ENCODE assay signal across 25 mouse cellular contexts in the genomic region with DNA sequence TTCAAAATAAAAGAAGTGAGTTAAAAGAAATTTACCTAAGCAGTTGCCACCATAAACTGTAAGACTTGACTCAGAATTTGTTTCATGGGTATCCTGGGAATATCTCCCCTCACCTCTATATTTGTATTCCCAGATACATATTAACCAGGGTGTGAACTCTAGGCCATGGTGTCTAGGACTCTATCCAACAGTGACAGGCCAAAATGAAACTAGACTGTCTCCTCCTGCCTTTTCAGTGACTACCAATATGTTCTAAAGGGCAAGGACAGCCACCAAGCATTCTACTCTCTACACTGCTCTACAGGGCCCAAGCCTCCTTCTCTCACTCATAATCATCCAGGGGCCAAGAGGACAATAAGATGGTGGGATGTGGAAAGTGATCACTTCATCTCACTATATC.
"Had no signal": no experiment of that assay in that cellular context is flagged by ENCODE, and none has a peak within 500 bp of the region (broad histone marks: within the 10 kb centered on the region; RNA-seq: fewer than 3 reads in every experiment).

No protein-coding gene starts in this region.

- H3K4me2 ChIP-seq: heart, embryonic 13.5 days; heart, embryonic 15.5 days; hindbrain, embryonic 13.5 days; hindbrain, embryonic 15.5 days; kidney, embryonic 15.5 days; limb, embryonic 13.5 days; limb, embryonic 15.5 days had no signal

- DNase-seq: gastrocnemius, postnatal 14 days; gastrocnemius, postnatal 36 days; heart, adult 18-20 months; heart, postnatal 14 days; heart, postnatal 36 days; kidney, adult 11 months; kidney, adult 2 months; kidney, adult 9 months; kidney, postnatal 14 days; kidney, postnatal 36 days; layer of hippocampus, adult 9-11 months; layer of hippocampus, postnatal 36 days; left cerebral cortex, postnatal 4 days had no signal

- H3K4me1 ChIP-seq: hindbrain, embryonic 13.5 days; hindbrain, embryonic 15.5 days had no signal

- H3K9ac ChIP-seq: heart, embryonic 13.5 days; heart, embryonic 15.5 days; hindbrain, embryonic 13.5 days; hindbrain, embryonic 15.5 days; kidney, embryonic 15.5 days; limb, embryonic 13.5 days; limb, embryonic 15.5 days; liver, embryonic 14.5 days had no signal

- H3K4me3 ChIP-seq: heart, embryonic 10.5 days; heart, embryonic 13.5 days; heart, embryonic 15.5 days; hindbrain, embryonic 13.5 days; hindbrain, embryonic 15.5 days; kidney, embryonic 15.5 days; limb, embryonic 13.5 days; limb, embryonic 15.5 days had no signal

- H3K9me3 ChIP-seq: heart, embryonic 10.5 days; heart, embryonic 13.5 days; heart, embryonic 15.5 days; hindbrain, embryonic 13.5 days; hindbrain, embryonic 15.5 days; kidney, embryonic 15.5 days; limb, embryonic 13.5 days; limb, embryonic 15.5 days had no signal

- ATAC-seq: hindbrain, postnatal 0 days; intestine, embryonic 16.5 days had no signal

- H3K27me3 ChIP-seq: heart, embryonic 13.5 days; heart, embryonic 15.5 days; hindbrain, embryonic 13.5 days; hindbrain, embryonic 15.5 days; kidney, embryonic 15.5 days; limb, embryonic 13.5 days; limb, embryonic 15.5 days had no signal

- H3K27ac ChIP-seq: heart, embryonic 10.5 days; heart, embryonic 13.5 days; heart, embryonic 15.5 days; hindbrain, embryonic 13.5 days; hindbrain, embryonic 15.5 days; hindbrain, postnatal 0 days; kidney, embryonic 15.5 days; kidney, postnatal 0 days; limb, embryonic 13.5 days; limb, embryonic 15.5 days; liver, embryonic 14.5 days had no signal
